Mouse (Mus musculus) megakaryocyte progenitor cell, adult 5-6 weeks (primary cell): ENCODE data around the gene Rims1. TPM values are rescaled to one million over a fixed set of nuclear protein-coding genes. Genes with fewer than 3 reads are reported as not detected.

Experiments used
- ATAC-seq: replicated peaks from 2 replicates; pipeline ENCODE4 v1.8.0; 2016; ENCODE audit warnings: mild to moderate bottlenecking, moderate TSS enrichment, inconsistent platforms; ENCODE audit not compliant: poor library complexity
- total RNA-seq, 2 experiments: library from RNA; stranded (forward) in 1 of 2; stranded (reverse) in 1 of 2; fragments of 157-497, 149-512 nt in 1 of 2; fragments of 200-1000 nt in 1 of 2; gene quantifications; 2 replicates each; pipeline versions ENCODE4 v1.2.3 to v1.2.4; 2015 to 2017

Gene Rims1
- not detected in 2 replicates for total RNA-seq (2015)
- total RNA-seq (2017): not detected in 2 replicates

- ATAC-seq: peak; percentile 63
Observed at GRCm38 (mm10) chr1:22805726-22806625, at the start of gene Rims1. Gene Rims1 (minus strand): TSS chr1:22805994.

DNA sequence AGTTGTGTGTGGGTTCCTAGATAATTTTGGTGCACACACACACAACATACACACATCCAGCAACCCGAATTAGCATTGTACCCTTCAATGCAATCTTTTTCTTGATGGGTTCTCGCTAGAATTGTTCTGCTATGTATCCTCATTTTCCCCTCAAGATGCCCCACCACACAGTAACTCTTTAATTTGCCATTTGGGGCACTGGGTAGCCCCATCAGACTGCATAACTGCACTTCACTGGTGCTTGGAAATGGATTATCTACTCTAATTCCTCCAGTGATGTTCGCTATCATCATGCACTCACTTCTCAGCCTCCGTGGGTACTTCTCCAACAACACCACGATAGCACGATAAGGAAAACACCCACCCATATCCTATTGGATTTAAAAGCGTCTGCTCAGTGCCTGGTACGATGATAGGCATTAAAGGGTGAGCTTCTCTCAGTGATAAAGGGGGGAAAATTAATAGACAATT lies 867 bp upstream of the Rims1 start:
- no peak for ATAC-seq

DNA sequence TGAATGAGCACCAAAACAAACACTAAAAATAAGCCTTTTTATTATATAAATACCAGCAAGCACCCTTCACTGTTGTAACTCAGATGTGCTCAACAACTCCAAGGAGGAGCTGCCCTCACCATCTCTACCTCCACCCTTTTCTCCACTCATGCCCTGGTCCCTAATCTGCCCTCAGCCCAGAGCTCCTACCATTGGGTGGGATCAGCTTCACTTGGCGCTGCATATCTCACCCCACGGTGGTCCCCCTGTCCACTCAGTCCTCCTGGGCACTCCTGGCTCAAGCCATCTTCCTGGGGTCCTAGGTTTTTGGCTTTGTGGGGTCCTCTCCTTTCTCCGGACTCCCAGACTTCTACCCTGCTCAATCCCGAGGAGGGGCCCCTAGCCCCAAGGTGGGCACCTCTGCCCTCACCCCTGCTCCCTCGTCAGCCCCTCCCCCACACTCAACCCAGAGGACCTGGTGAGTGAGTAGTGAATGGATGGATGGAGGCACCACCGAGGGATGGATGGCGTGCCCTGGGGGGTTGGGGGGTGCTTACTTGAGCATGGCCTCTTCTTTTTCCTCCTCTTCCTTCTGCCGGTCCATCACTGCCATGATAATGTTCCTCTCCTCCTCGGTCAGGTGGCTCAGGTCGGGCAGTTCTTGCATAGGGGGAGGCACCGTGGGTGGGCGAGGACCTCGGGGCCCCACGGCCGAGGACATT lies 619 bp downstream of the Rims1 start:
- ATAC-seq: no peak

DNA sequence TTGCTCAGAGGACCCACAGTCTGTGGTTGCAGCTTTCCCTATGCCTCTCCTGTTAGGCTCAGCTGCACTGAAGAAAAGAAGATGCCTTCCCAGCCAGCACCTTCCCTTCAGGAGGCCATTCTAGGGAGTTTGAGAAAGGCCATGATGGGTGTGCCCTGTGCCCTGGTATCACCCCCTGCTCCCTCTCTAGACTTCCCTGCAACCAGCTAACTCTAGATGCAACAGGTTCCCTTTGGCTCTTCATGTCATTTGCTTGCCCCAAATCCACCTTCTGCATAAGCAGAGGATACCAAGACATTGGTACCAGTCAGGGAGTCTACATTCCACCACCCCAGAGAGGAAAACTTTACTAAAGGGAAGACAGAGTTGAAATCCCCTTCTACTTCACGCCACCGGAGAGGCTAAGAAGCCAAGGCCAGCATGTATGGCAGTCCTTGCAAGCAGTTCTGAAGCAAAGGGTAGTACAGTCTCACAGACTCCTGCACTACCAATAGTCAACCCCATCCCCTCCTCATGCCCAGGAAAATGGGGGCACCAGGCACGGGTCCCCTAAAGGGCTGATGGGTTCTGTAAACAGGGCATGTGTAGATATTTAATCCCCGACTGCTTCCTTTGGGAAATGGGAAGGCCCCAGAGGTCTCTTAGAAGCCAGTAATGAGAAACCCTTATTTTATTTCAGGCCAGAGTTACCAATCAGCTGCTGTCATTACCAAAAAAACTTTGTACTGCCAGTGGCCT lies 1.5 kb downstream of the Rims1 start:
- ATAC-seq: no peak

- ATAC-seq: no peak
Observed at GRCm38 (mm10) chr1:22803471-22803870, 2.3 kb downstream of the Rims1 start.

- ATAC-seq: no peak
Observed at GRCm38 (mm10) chr1:22800276-22800675, 5.5 kb downstream of the Rims1 start.

GRCm38 (mm10) chr1:22797091-22797490 lies 8.7 kb downstream of the Rims1 start:
- ATAC-seq: no peak

GRCm38 (mm10) chr1:22789391-22789909 lies 16.3 kb downstream of the Rims1 start:
- ATAC-seq: no peak

DNA sequence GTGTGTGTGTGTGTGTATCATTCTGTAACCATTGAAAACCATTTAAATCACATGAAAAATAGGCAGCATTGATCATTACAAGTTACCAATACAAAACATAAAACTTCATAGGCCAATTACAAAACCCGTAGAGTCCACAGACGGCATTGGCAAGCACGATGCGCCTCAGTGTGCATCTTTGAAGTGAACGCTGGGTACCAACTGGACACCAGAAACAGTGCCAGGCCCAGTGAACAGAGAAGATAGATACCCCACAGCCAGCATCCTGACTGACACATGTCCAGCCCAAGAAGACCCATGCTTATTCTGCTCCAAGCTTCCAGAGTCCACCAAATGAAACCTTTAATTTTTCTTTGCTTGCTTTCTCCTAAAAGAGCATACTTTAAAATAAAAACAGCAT lies 18.2 kb downstream of the Rims1 start:
- ATAC-seq: no peak

DNA sequence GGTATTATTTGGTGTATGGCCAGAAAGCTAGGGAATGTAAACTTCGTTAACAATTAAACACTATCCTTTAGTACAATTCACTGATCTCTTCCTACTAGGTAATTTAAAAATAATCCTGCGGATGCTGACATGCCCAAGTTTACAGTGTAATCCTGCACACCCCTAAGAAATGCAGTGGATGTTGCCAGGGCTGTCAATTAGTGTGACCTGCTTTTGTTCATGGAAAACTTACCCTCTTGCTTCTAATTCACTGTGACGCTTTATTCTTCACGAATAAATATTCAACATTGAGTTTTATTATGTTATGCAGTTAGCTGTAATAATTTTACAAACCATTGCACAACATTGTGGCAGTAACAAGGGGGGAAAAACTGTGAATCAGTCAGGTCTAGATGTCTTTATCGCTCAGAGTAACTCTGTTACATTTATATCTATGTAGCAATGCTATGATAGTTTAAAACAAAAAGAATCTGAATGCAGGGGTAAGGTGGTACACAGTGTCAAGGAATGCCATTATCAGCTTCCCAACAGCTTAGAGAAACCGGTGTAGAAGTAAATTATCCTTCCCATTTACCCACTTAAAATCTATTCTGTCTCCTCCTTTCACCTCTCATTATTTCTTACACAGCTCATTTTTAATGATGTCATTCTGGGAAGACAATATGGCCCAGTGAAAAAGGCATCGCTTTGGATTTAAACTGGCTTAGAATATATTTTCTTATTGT lies 35.1 kb downstream of the Rims1 start:
- no peak for ATAC-seq

DNA sequence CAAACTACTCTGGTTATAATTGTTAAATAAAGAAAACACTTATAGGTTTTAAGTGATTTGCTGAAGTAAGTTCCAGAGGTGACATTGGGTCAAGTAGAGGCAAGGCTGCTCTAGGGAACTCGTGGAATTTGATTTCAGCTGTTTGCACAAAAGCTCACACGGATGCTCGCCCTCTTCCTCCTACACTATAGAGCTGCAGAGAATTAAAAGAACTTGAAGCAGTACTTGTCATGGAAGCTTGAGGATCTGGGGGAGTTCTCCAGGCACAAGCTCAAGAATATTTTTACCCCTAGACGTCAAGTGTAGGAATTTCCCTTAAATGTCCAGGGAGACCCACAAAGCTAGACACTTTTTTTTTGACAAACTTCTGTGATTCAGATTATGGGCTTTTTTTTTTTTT lies 42.4 kb downstream of the Rims1 start:
- ATAC-seq: no peak

DNA sequence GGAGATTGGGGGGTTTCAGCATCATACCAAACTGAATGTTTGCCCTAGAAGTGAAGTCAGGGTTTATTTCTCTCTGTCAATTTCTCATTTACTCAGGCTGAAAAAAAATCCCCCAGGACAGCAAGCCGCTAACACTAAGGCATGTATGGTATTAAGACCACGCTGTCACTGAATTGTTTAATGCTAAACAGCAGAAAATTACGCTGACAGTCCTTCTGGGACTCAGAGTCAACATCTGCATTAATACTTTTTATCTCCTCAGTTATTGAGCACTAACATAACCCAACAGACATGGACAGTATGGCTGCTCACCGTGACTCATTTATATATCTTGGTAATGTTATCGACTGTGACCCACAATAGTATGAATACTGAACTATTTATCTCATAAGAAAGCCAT lies 43.0 kb downstream of the Rims1 start:
- no peak for ATAC-seq

GRCm38 (mm10) chr1:22750536-22750935 lies 55.3 kb downstream of the Rims1 start:
- ATAC-seq: no peak

DNA sequence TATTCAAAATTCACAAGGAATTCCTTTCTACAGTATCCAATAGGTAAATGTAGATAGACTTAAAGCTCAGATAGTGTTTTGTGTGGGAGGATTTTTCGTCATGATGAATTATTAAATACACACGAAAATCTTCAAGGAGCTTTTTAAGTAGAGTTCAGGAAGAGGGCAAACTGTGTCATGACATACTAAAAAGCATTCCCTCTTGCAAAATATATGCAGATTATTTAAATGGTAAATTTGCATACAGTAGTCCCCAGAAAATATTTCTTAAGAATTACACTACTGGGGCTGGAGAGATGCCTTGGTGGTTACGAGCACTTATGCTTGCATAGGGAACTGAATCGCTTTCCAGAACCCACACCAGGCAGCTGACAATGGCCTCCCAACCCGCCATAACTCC lies 61.1 kb downstream of the Rims1 start:
- ATAC-seq: no peak

GRCm38 (mm10) chr1:22737491-22737890 lies 68.3 kb downstream of the Rims1 start:
- peak; percentile 87 for ATAC-seq

- ATAC-seq: no peak
Observed at GRCm38 (mm10) chr1:22734429-22734828, 71.4 kb downstream of the Rims1 start.

DNA sequence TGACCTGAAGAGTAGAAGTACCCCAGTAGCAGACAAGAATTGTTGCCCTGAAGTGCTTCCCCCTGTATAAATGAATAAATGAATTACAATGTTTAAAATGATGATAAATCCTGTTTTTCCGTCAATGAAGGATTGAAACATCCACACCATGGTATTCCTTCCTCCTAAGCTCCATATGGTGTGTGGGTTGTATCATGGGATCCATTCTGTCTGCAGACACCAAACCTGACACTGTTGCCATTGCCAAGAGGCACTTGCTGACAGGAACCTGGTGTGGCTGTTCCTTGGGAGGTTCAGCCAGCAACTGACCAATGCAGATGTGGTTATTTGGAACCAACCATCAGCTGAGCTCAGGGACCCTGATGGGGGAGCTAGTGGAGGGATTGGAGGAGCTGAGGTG lies 72.5 kb downstream of the Rims1 start:
- ATAC-seq: no peak

- no peak for ATAC-seq
Observed at GRCm38 (mm10) chr1:22728207-22728606, 77.6 kb downstream of the Rims1 start.

DNA sequence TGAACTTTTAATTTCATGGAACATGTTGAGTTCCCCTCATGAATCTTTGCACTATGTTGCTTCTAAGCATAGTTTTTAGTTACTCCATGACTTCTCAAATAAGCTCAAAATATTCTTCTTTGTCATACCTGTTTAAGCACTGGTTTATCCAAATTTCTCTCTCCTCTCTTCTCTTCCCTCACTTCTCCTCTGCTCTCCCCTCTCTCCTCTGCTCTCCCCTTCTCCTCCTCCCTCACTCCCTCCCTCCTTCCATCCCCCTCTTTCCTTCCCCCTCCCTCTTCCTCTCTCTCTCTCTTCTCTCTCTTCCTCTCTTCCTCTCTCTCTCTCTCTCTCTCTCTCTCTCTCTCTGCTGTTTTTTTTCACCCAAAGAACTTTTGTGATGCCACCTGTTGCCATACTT lies 84.1 kb downstream of the Rims1 start:
- ATAC-seq: no peak

- ATAC-seq: no peak
Observed at GRCm38 (mm10) chr1:22720714-22721113, 85.1 kb downstream of the Rims1 start.
